Mouse (Mus musculus): ENCODE results near the gene Cyb561d2. TPM values are rescaled to one million over a fixed set of nuclear protein-coding genes. Genes with fewer than 3 reads are reported as not detected.
"Not testable (repeated sequence)": the region's sequence is repeated elsewhere in the genome, so short reads cannot be mapped to it uniquely, and the experiment has no call there.

Gene Cyb561d2
- polyA plus RNA-seq, 1 experiment from 2014 or later = 24.5 TPM

GRCm38 (mm10) chr9:107568331-107569261 lies 26.6 kb upstream of the Cyb561d2 start:
- peak overlapping the region; percentile 81 for H3K4me3 ChIP-seq
- peaks cover 48% of the 10 kb centered on the region for H3K36me3 ChIP-seq
- no peaks in the 10 kb centered on the region for H3K27me3 ChIP-seq (ENCODE audit: insufficient read depth, poor library complexity, severe bottlenecking)
- DNase-seq (ENCODE audit: low spot score) = peak; percentile 94
- under 1% methylated on average over 41 of the region's 41 CpGs for WGBS
- H3K27ac ChIP-seq = peak overlapping the region; percentile 97
- H3K4me1 ChIP-seq = peaks cover 73% of the 10 kb centered on the region
- no peaks in the 10 kb centered on the region for H3K9me3 ChIP-seq

- Histone ChIP-seq H3K27me3 (ENCODE audit: insufficient read depth, poor library complexity, severe bottlenecking) (no peaks in the 10 kb centered on the region), H3K4me3 (peak within 1 kb of the TSS; percentile 81), H3K9me3 (no peaks in the 10 kb centered on the region), H3K4me1 (peaks cover 75% of the 10 kb centered on the region), H3K36me3 (peaks cover 41% of the 10 kb centered on the region), H3K27ac (peak within 1 kb of the TSS; percentile 97)
- DNase-seq (ENCODE audit: low spot score) = no peak
- WGBS = 6% methylated on average over 18 of the region's 18 CpGs
Observed at GRCm38 (mm10) chr9:107567702-107568319, 25.8 kb upstream of the Cyb561d2 start, which contains the start of gene Hyal2. Gene Hyal2, plus strand, starts transcription at chr9:107567945.

GRCm38 (mm10) chr9:107566855-107567254 lies 24.9 kb upstream of the Cyb561d2 start:
- no peaks in the 10 kb centered on the region for H3K9me3 ChIP-seq
- peaks cover 70% of the 10 kb centered on the region for H3K4me1 ChIP-seq
- H3K27ac ChIP-seq = peak overlapping the region; percentile 97
- peak overlapping the region; percentile 81 for H3K4me3 ChIP-seq
- DNase-seq (ENCODE audit: low spot score) = no peak
- 49% methylated on average over 3 of the region's 3 CpGs for WGBS
- no peaks in the 10 kb centered on the region for H3K27me3 ChIP-seq (ENCODE audit: insufficient read depth, poor library complexity, severe bottlenecking)
- peaks cover 37% of the 10 kb centered on the region for H3K36me3 ChIP-seq

- no peak for DNase-seq (ENCODE audit: low spot score)
- Histone ChIP-seq H3K4me1 (peaks cover 63% of the 10 kb centered on the region), H3K4me3 (peak overlapping the region; percentile 81; the same call in 1 of the 2 replicates), H3K9me3 (no peaks in the 10 kb centered on the region), H3K27ac (peak overlapping the region; percentile 97), H3K27me3 (ENCODE audit: insufficient read depth, poor library complexity, severe bottlenecking) (no peaks in the 10 kb centered on the region), H3K36me3 (peaks cover 37% of the 10 kb centered on the region)
- WGBS = 54% methylated on average over 15 of the region's 15 CpGs
Observed at GRCm38 (mm10) chr9:107566041-107566709, 24.2 kb upstream of the Cyb561d2 start.

- peak overlapping the region; percentile 44; the same call in 1 of the 2 replicates for H3K27ac ChIP-seq
- H3K4me1 ChIP-seq = peaks cover 57% of the 10 kb centered on the region
Observed at GRCm38 (mm10) chr9:107565556-107565955, 23.6 kb upstream of the Cyb561d2 start.

GRCm38 (mm10) chr9:107563029-107563581 lies 21.1 kb upstream of the Cyb561d2 start, which contains the start of gene Tusc2:
Gene Tusc2, plus strand, starts transcription at chr9:107563255.
- H3K27ac ChIP-seq = peak within 1 kb of the TSS; percentile 85
- peaks cover 38% of the 10 kb centered on the region for H3K4me1 ChIP-seq

More at GRCm38 (mm10) chr9:107565556-107565955, 23.6 kb upstream of the Cyb561d2 start:
- H3K36me3 ChIP-seq = peaks cover 37% of the 10 kb centered on the region
- DNase-seq (ENCODE audit: low spot score); H3K4me3 ChIP-seq; H3K9me3 ChIP-seq; H3K27me3 ChIP-seq (ENCODE audit: insufficient read depth, poor library complexity, severe bottlenecking): not testable (repeated sequence)
- 47% methylated on average over 5 of the region's 5 CpGs for WGBS

GRCm38 (mm10) chr9:107556346-107556745 lies 14.4 kb upstream of the Cyb561d2 start:
- Histone ChIP-seq H3K4me1 (peaks cover 43% of the 10 kb centered on the region), H3K4me3 (peak overlapping the region; percentile 84), H3K36me3 (peaks cover 50% of the 10 kb centered on the region), H3K27ac (peak overlapping the region; percentile 96; the same call in 1 of the 2 replicates), H3K27me3 (ENCODE audit: insufficient read depth, poor library complexity, severe bottlenecking) (peaks cover 12% of the 10 kb centered on the region; the same call in 1 of the 2 replicates), H3K9me3 (no peaks in the 10 kb centered on the region)
- 67% methylated on average over 3 of the region's 3 CpGs for WGBS
- DNase-seq (ENCODE audit: low spot score) = no peak

More at GRCm38 (mm10) chr9:107563029-107563581, 21.1 kb upstream of the Cyb561d2 start, which contains the start of gene Tusc2:
- H3K27me3 ChIP-seq (ENCODE audit: insufficient read depth, poor library complexity, severe bottlenecking) = no peaks in the 10 kb centered on the region
- under 1% methylated on average over 46 of the region's 46 CpGs for WGBS
- peaks cover 58% of the 10 kb centered on the region for H3K36me3 ChIP-seq
- DNase-seq (ENCODE audit: low spot score) = peak; percentile 99
- no peaks in the 10 kb centered on the region for H3K9me3 ChIP-seq
- H3K4me3 ChIP-seq = peak within 1 kb of the TSS; percentile 91

- peak overlapping the region; percentile 96 for H3K27ac ChIP-seq
- peaks cover 44% of the 10 kb centered on the region for H3K36me3 ChIP-seq
- peaks cover 50% of the 10 kb centered on the region for H3K4me1 ChIP-seq
- no peaks in the 10 kb centered on the region for H3K9me3 ChIP-seq
- DNase-seq (ENCODE audit: low spot score) = no peak
- WGBS = 38% methylated on average over 2 of the region's 2 CpGs
- H3K4me3 ChIP-seq = peak overlapping the region; percentile 84
- peaks cover 18% of the 10 kb centered on the region for H3K27me3 ChIP-seq (ENCODE audit: insufficient read depth, poor library complexity, severe bottlenecking)
Observed at GRCm38 (mm10) chr9:107555701-107556100, 13.7 kb upstream of the Cyb561d2 start.

- H3K36me3 ChIP-seq = peaks cover 37% of the 10 kb centered on the region
- peaks cover 25% of the 10 kb centered on the region for H3K27me3 ChIP-seq (ENCODE audit: insufficient read depth, poor library complexity, severe bottlenecking)
- peak overlapping the region; percentile 84 for H3K4me3 ChIP-seq
- peak; percentile 87 for DNase-seq (ENCODE audit: low spot score)
- peak overlapping the region; percentile 96 for H3K27ac ChIP-seq
- peaks cover 56% of the 10 kb centered on the region for H3K4me1 ChIP-seq
- H3K9me3 ChIP-seq = no peaks in the 10 kb centered on the region
- under 1% methylated on average over 23 of the region's 23 CpGs for WGBS
Observed at GRCm38 (mm10) chr9:107555031-107555457, 13.1 kb upstream of the Cyb561d2 start.

GRCm38 (mm10) chr9:107554319-107554825 lies 12.4 kb upstream of the Cyb561d2 start:
- WGBS = 0% methylated on average over 53 of the region's 53 CpGs
- no peaks in the 10 kb centered on the region for H3K9me3 ChIP-seq

GRCm38 (mm10) chr9:107553541-107554318 lies 11.7 kb upstream of the Cyb561d2 start:
- peaks cover 62% of the 10 kb centered on the region for H3K4me1 ChIP-seq

More at GRCm38 (mm10) chr9:107554319-107554825, 12.4 kb upstream of the Cyb561d2 start:
- peaks cover 62% of the 10 kb centered on the region for H3K4me1 ChIP-seq
- peaks cover 31% of the 10 kb centered on the region for H3K36me3 ChIP-seq
- H3K4me3 ChIP-seq = peak overlapping the region; percentile 84
- peaks cover 32% of the 10 kb centered on the region for H3K27me3 ChIP-seq (ENCODE audit: insufficient read depth, poor library complexity, severe bottlenecking)
- H3K27ac ChIP-seq = peak overlapping the region; percentile 96
- DNase-seq (ENCODE audit: low spot score) = peak; percentile 99

More at GRCm38 (mm10) chr9:107553541-107554318, 11.7 kb upstream of the Cyb561d2 start:
- Histone ChIP-seq H3K27me3 (ENCODE audit: insufficient read depth, poor library complexity, severe bottlenecking) (peaks cover 38% of the 10 kb centered on the region), H3K27ac (peak overlapping the region; percentile 96), H3K4me3 (peak overlapping the region; percentile 84), H3K9me3 (no peaks in the 10 kb centered on the region), H3K36me3 (peaks cover 24% of the 10 kb centered on the region)
- 8% methylated on average over 37 of the region's 37 CpGs for WGBS
- no peak for DNase-seq (ENCODE audit: low spot score)

Data from heart, embryonic 10.5 days (tissue).